Mouse (Mus musculus): ENCODE results near the gene Gipr.

GRCm38 (mm10) chr7:19164189-19164588 is 1.7 kb downstream of the Gipr start:
- TF ChIP-seq MAX (IDR thresholded peaks at IDR 0.05): no peak
- no peak for TF ChIP-seq CTCF (IDR thresholded peaks at IDR 0.05; ENCODE audit: control insufficient read depth, insufficient read depth, insufficient read length)
- no peak for TF ChIP-seq MYOD1 (IDR thresholded peaks at IDR 0.05; ENCODE audit: control insufficient read depth, insufficient read length, low read depth)
- TF ChIP-seq MYOG (IDR thresholded peaks at IDR 0.05; ENCODE audit: control insufficient read depth, extremely low read depth, insufficient read length): no peak
- TF ChIP-seq FOSL1 (IDR thresholded peaks at IDR 0.05; ENCODE audit: insufficient read depth, low read length, poor library complexity, severe bottlenecking): no peak
- no peak for TF ChIP-seq USF1 (IDR thresholded peaks at IDR 0.05; ENCODE audit: low read depth)
- TF ChIP-seq CEBPB (IDR thresholded peaks at IDR 0.05; ENCODE audit: low read depth): no peak

Measured in C2C12 (cell line).